Mouse (Mus musculus) CH12.LX (cell line): ENCODE results near the gene Grik1. TPM values are rescaled to one million over a fixed set of nuclear protein-coding genes. Genes with fewer than 3 reads are reported as not detected.

Experiments
- DNase-seq: peaks from one replicate; pipeline ENCODE4 v3.0.0-alpha.2; 2013; ENCODE audit errors: extremely low read depth
- H3K27ac ChIP-seq: 2 replicates; pipeline ENCODE4 v1.5.1; 2012; ENCODE audit warnings: low read depth, mild to moderate bottlenecking, control low read depth, moderate library complexity; ENCODE audit not compliant: insufficient read depth
- H3K27me3 ChIP-seq: replicated peaks from 2 replicates; pipeline ENCODE3; 2012; ENCODE audit warnings: inconsistent platforms
- H3K36me3 ChIP-seq, 2 experiments: replicated peaks in 1 of 2; 2 replicates each; pipeline versions ENCODE3 to v1.6.1; 2012; ENCODE audit warnings: inconsistent platforms in 1 of 2, low read length in 1 of 2, mild to moderate bottlenecking in 1 of 2, mixed read lengths in 1 of 2, moderate library complexity in 1 of 2; ENCODE audit not compliant: control insufficient read depth in 1 of 2, insufficient read depth in 1 of 2
- H3K4me1 ChIP-seq, 2 experiments: 2 replicates each; pipeline ENCODE4 v1.6.1; 2012; ENCODE audit warnings: inconsistent platforms in 1 of 2, moderate library complexity in 1 of 2; ENCODE audit not compliant: insufficient read depth in 2 of 2, control insufficient read depth in 1 of 2
- H3K4me2 ChIP-seq: 2 replicates; pipeline ENCODE4 v1.6.1; 2012; ENCODE audit warnings: low read depth, mild to moderate bottlenecking, control low read depth; ENCODE audit not compliant: poor library complexity, insufficient read depth, severe bottlenecking
- H3K4me3 ChIP-seq, 3 experiments: fragments of 150-350 bp in 1 of 3; sonication (generic) in 1 of 3; replicated peaks in 1 of 3; 2 replicates each; pipeline versions ENCODE3 to v1.5.1; 2011 to 2012; ENCODE audit warnings: low read depth in 2 of 3, low read length in 2 of 3, mild to moderate bottlenecking in 2 of 3, moderate library complexity in 2 of 3, control low read depth in 1 of 3, improper control_type of control experiment in 1 of 3, inconsistent platforms in 1 of 3, mixed read lengths in 1 of 3; ENCODE audit not compliant: poor library complexity in 1 of 3
- H3K79me2 ChIP-seq: replicated peaks from 2 replicates; pipeline ENCODE4 v1.6.1; 2012; ENCODE audit warnings: mild to moderate bottlenecking, moderate library complexity; ENCODE audit not compliant: control insufficient read depth, poor library complexity, insufficient read depth, severe bottlenecking; ENCODE audit errors: extremely low read depth
- H3K9ac ChIP-seq: 2 replicates; pipeline ENCODE4 v1.6.1; 2012; ENCODE audit warnings: low read depth, mild to moderate bottlenecking, control low read depth, moderate library complexity; ENCODE audit not compliant: insufficient read depth
- H3K9me3 ChIP-seq: replicated peaks from 2 replicates; pipeline ENCODE3; 2012; ENCODE audit warnings: low read length, inconsistent platforms, mixed read lengths
- CHD1 ChIP-seq: IDR thresholded peaks from 2 replicates; pipeline ENCODE4 v1.6.1; 2012; ENCODE audit warnings: low read depth, low read length, improper control_type of control experiment, inconsistent platforms
- CHD2 ChIP-seq: IDR thresholded peaks from 2 replicates; pipeline ENCODE4 v1.6.1; 2011; ENCODE audit warnings: low read length, improper control_type of control experiment
- CTCF ChIP-seq, 2 experiments: IDR thresholded peaks in 1 of 2; conservative IDR thresholded peaks in 1 of 2; 2 replicates each; pipeline ENCODE4 v1.5.1; 2011 to 2012; ENCODE audit warnings: low read depth in 2 of 2, low read length in 2 of 2, improper control_type of control experiment in 1 of 2, inconsistent platforms in 1 of 2, mild to moderate bottlenecking in 1 of 2, moderate library complexity in 1 of 2
- E2F4 ChIP-seq: IDR thresholded peaks from 2 replicates; pipeline ENCODE4 v1.6.1; 2011; ENCODE audit warnings: low read depth, low read length, improper control_type of control experiment; ENCODE audit not compliant: insufficient replicate concordance
- JUN ChIP-seq: IDR thresholded peaks from 2 replicates; pipeline ENCODE4 v1.6.1; 2011; ENCODE audit warnings: low read depth, mild to moderate bottlenecking, low read length, improper control_type of control experiment, moderate library complexity; ENCODE audit not compliant: insufficient read depth
- JUND ChIP-seq: conservative IDR thresholded peaks from 2 replicates; pipeline ENCODE4 v1.6.1; 2011; ENCODE audit warnings: low read depth, low read length, improper control_type of control experiment
- MAFK ChIP-seq: IDR thresholded peaks from 2 replicates; pipeline ENCODE4 v1.6.1; 2011; ENCODE audit warnings: low read length, improper control_type of control experiment; ENCODE audit not compliant: insufficient replicate concordance
- MAX ChIP-seq: IDR thresholded peaks from 2 replicates; pipeline ENCODE4 v1.6.1; 2011; ENCODE audit warnings: low read length, improper control_type of control experiment
- MAZ ChIP-seq: IDR thresholded peaks from 2 replicates; pipeline ENCODE4 v1.6.1; 2012; ENCODE audit warnings: low read depth, mild to moderate bottlenecking, inconsistent platforms, low read length, improper control_type of control experiment, moderate library complexity
- MXI1 ChIP-seq: IDR thresholded peaks from 2 replicates; pipeline ENCODE4 v1.6.1; 2011; ENCODE audit warnings: mild to moderate bottlenecking, low read depth, low read length, improper control_type of control experiment
- PAX5 ChIP-seq: IDR thresholded peaks from 2 replicates; pipeline ENCODE4 v1.6.1; 2012; ENCODE audit warnings: low read length, inconsistent platforms, mixed read lengths
- POLR2AphosphoS2 ChIP-seq: IDR thresholded peaks from 2 replicates; pipeline ENCODE4 v1.6.1; 2011; ENCODE audit warnings: low read depth, low read length, improper control_type of control experiment
- RAD21 ChIP-seq: IDR thresholded peaks from 2 replicates; pipeline ENCODE4 v1.6.1; 2011; ENCODE audit warnings: low read depth, mild to moderate bottlenecking, low read length, improper control_type of control experiment, moderate library complexity
- TBP ChIP-seq: conservative IDR thresholded peaks from 2 replicates; pipeline ENCODE4 v1.6.1; 2011; ENCODE audit warnings: low read depth, low read length, improper control_type of control experiment
- TCF12 ChIP-seq: IDR thresholded peaks from 2 replicates; pipeline ENCODE4 v1.6.1; 2014; ENCODE audit warnings: low read depth, mild to moderate bottlenecking, inconsistent platforms, low read length, improper control_type of control experiment
- USF2 ChIP-seq: conservative IDR thresholded peaks from 2 replicates; pipeline ENCODE4 v1.6.1; 2011; ENCODE audit warnings: low read depth, low read length, improper control_type of control experiment
- ZMIZ1 ChIP-seq: IDR thresholded peaks from 2 replicates; pipeline ENCODE4 v1.6.1; 2012; ENCODE audit warnings: low read depth, mild to moderate bottlenecking, inconsistent platforms, low read length, improper control_type of control experiment
- dilution Hi-C: fragments of 300-500 bp; cut with MboI; formaldehyde crosslinking; loops from 2 replicates; pipeline ENCODE4 v1.14.3; 2020; ENCODE audit warnings: low sequenced_read_pairs; ENCODE audit not compliant: extremely low pct_unique_long_range_greater_than_20kb, extremely low pct_ligation_motif_present
- in situ Hi-C: fragments of 300-500 bp; cut with MboI; formaldehyde crosslinking; loops from 3 replicates; pipeline ENCODE4 v1.14.3; 2019; ENCODE audit warnings: low sequenced_read_pairs, low pct_ligation_motif_present, low pct_unique_long_range_greater_than_20kb, mixed read lengths
- polyA plus RNA-seq: library from polyadenylated mRNA; unstranded; fragments of >175 nt; gene quantifications from 2 replicates; pipeline ENCODE4 v1.2.1, GENCODE M21; 2012; ENCODE audit warnings: low read depth; ENCODE audit not compliant: insufficient read length
- total RNA-seq, 2 experiments: library from RNA; depleted of rRNA; stranded (reverse); fragments of 300-350 nt in 1 of 2; fragments of >200 nt in 1 of 2; gene quantifications; 2 replicates each; pipeline ENCODE4 v1.2.3; 2012 to 2014

The Grik1 gene
- total and polyA plus RNA-seq, 3 experiments, result 0.08 to 0.13 TPM; not detected in 1

DNA sequence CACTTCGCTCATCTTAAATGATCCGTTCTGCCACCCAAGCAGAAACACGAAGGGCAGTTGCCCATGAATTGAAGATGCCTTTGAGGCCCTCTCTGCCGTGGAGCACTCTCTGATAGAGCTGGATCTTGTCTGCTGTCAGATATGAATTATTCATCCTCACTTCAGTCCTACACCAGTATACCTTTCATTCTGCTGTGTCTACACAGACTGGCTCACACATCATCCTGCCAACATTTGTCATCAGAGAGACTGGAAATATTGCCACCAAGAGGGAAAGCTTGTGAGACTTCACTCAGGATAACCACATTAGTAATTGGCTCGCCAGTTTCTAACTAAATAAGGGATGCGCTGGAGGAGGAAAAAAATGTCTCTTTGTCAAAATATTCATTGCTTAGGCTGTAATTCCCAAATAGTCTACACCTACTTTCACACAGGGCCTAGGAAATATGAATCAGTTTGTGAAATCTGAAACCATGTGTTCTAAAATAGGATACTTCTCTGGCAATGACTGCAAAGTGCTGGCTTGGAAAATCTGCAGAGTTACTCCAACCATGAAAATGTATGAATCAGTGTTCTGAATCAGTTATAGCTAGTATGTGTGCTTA lies 102.5 kb downstream of the Grik1 start:
- in situ Hi-C loops, result no loop called here
- H3K9ac ChIP-seq, result no peak overlapping the region
- H3K36me3 ChIP-seq, result no peaks in the 10 kb centered on the region
- H3K4me1 ChIP-seq, result no peaks in the 10 kb centered on the region
- DNase-seq, result no peak
- no peaks in the 10 kb centered on the region for H3K9me3 ChIP-seq
- H3K4me3 ChIP-seq, result no peak overlapping the region
- H3K27me3 ChIP-seq, result no peaks in the 10 kb centered on the region
- dilution Hi-C loops, result no loop called here
- no peaks in the 10 kb centered on the region for H3K79me2 ChIP-seq
- no peak overlapping the region for H3K4me2 ChIP-seq
- no peak for TF ChIP-seq JUND
- no peak for TF ChIP-seq MXI1
- TF ChIP-seq MAZ, result no peak
- TF ChIP-seq ZMIZ1, result no peak
- no peak for TF ChIP-seq TCF12
- no peak for TF ChIP-seq USF2
- TF ChIP-seq MAX, result no peak
- no peak for TF ChIP-seq MAFK
- H3K27ac ChIP-seq, result no peak overlapping the region

DNA sequence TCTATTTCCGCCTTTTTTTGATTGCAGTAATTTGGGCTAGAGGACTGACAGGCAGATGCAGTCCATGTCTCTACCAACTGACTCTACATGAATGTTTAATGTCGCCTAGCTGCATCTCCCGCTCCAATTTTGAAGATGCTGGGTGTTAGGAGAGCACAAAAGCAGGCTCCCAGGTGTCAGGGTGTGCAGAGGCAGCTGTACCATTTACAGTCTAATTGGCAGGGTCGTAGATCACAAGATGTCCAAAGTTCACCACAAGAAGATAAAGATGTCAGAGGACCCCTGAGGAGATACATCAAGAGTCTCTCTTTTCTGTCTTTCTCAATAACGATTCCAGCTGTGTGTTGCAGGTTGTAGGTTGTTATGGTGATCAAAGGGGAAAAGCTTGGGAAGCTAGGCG lies 111.3 kb downstream of the Grik1 start:
- Histone ChIP-seq H3K9me3 (no peaks in the 10 kb centered on the region), H3K9ac (no peak overlapping the region), H3K36me3 (no peaks in the 10 kb centered on the region), H3K27ac (no peak overlapping the region), H3K79me2 (no peaks in the 10 kb centered on the region), H3K4me1 (no peaks in the 10 kb centered on the region), H3K4me2 (no peak overlapping the region), H3K4me3 (no peak overlapping the region), H3K27me3 (no peaks in the 10 kb centered on the region)
- TF ChIP-seq PAX5 (no peak), RAD21 (no peak), JUN (no peak), ZMIZ1 (no peak), JUND (no peak), MXI1 (no peak), CHD2 (no peak), CHD1 (no peak), CTCF (conservative IDR thresholded peaks at IDR 0.05 in 1 of 2, IDR thresholded peaks at IDR 0.05 in 1 of 2; ENCODE audit: low read depth in 2 of 2, low read length in 2 of 2) (no peak), POLR2AphosphoS2 (no peak), MAX (no peak), E2F4 (no peak), TBP (no peak), MAFK (no peak)
- DNase-seq, result no peak
- dilution Hi-C loops, result no loop called here
- in situ Hi-C loops, result no loop called here
